Mouse (Mus musculus): ENCODE data around the gene Thra. TPM values are rescaled to one million over a fixed set of nuclear protein-coding genes. Genes with fewer than 3 reads are reported as not detected.

The Thra gene
- polyA plus RNA-seq, 1 experiment = 128 TPM

DNA sequence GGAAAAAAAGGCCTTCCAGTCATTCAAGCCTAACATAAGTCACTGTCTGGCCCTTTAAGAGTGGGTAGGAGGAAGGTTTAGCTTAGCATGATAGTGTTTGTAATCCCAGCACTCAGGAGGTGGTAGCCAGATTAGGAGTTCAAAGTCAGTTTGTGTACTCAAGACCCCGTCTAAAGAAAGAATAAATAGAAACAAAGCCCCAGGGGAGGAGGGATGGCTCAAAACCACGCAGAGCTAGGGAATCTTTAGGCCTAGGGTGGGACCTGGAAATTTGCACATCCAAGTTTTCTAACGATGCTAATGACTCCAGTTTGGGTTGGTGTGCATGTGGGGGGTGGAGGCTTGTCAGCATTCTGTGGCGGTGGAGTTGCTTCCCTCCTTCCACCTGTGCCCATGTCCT, 51.6 kb downstream of the Thra start:
- no peaks in the 10 kb centered on the region; the same call in 1 of the 2 replicates for H3K4me1 ChIP-seq (ENCODE audit: control insufficient read depth, insufficient read depth, insufficient read length, low read length)
- H3K36me3 ChIP-seq (ENCODE audit: control insufficient read depth, insufficient read depth, low read length) = no peaks in the 10 kb centered on the region
- H3K4me3 ChIP-seq (ENCODE audit: low read depth, low read length) = no peak overlapping the region
- no peak overlapping the region for H3K27ac ChIP-seq (ENCODE audit: insufficient read depth, low read depth, low read length)
- WGBS = 45% methylated on average over 4 of the region's 4 CpGs
- TF ChIP-seq CTCF (IDR thresholded peaks at IDR 0.05; ENCODE audit: extremely low read depth, insufficient read length, insufficient replicate concordance, low read depth, low read length) = no peak
- TF ChIP-seq POLR2A (IDR thresholded peaks at IDR 0.05; ENCODE audit: low read depth, low read length) = no peak
- no peaks in the 10 kb centered on the region for H3K27me3 ChIP-seq (ENCODE audit: control insufficient read depth, insufficient read depth, low read length)

DNA sequence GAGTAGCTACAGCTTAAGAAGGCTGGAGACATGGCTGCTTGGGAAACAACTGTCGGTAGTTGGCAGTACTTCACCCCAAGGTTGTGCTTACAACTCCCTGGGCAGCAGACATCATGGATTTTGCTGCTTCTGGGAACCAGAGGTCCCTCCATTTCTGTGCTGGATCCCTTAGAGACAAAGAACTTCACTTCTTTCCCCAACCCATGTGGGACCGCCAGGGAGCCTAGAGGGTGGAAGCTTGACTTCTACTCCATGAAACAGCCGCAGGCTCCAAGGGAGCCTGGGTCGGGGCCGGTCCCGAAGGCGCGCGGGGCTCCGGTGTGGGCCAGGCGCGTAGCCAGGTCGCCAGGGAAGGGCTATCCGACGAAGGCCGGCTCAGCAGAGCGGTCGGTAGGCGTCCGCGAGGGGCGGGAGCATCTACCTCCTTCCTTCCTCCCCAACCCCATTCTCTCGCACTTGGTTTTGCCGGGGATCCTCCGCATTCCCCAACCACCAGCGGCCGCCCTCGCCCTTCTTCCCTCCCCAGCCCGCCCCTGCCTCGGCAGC, 54.1 kb downstream of the Thra start:
- H3K27me3 ChIP-seq (ENCODE audit: control insufficient read depth, insufficient read depth, low read length) = no peaks in the 10 kb centered on the region
- H3K4me1 ChIP-seq (ENCODE audit: control insufficient read depth, insufficient read depth, insufficient read length, low read length) = peaks cover 8% of the 10 kb centered on the region
- TF ChIP-seq CTCF (IDR thresholded peaks at IDR 0.05; ENCODE audit: extremely low read depth, insufficient read length, insufficient replicate concordance, low read depth, low read length) (peak; percentile 32; the same call in 1 of the 2 replicates), POLR2A (IDR thresholded peaks at IDR 0.05; ENCODE audit: low read depth, low read length) (no peak)
- peak overlapping the region; percentile 99 for H3K27ac ChIP-seq (ENCODE audit: insufficient read depth, low read depth, low read length)
- peaks cover 10% of the 10 kb centered on the region for H3K36me3 ChIP-seq (ENCODE audit: control insufficient read depth, insufficient read depth, low read length)
- under 1% methylated on average over 29 of the region's 30 CpGs for WGBS
- peak overlapping the region; percentile 73 for H3K4me3 ChIP-seq (ENCODE audit: low read depth, low read length)

DNA sequence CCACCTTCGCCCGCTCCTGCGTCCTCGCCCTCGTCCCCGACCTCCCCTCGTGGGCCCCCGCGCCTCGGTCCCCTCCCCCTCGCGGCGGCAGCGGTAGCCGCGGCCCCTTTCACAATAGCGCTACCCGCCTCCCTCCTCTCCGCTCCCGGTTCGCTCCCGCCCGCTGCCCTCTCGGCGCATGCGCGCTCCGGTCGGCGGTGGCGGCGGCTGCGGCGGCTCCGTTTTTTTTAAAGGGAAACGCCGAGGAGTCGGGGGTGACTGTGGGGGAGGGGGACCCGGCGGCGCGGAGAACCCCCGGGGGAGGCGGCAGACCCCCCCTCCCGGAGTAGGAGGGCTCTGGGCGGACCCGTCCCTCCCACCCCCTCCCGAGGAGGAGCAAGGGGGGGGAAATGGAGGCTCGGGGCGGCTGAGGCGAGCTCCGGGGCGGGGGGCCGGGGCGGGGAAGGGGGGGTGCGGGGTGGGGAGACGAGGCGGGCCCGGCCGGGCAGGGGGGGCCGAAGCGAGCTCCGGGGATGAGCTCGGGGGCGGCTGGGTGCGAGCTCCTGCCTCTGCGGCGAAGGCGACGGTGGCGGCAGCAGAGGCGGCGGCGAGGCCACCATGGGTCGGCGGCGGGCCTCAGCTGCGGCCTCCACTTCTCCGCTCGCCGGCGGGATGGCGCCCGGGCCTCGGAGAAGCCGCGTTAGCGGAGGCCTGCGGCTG, 54.7 kb downstream of the Thra start, which contains the start of gene Msl1:
Gene Msl1, plus strand, starts transcription at position 502 of the 699 bp plus-strand sequence.
- no peaks in the 10 kb centered on the region for H3K27me3 ChIP-seq (ENCODE audit: control insufficient read depth, insufficient read depth, low read length)
- WGBS = under 1% methylated on average over 74 of the region's 89 CpGs
- peak; percentile 63 for TF ChIP-seq POLR2A (IDR thresholded peaks at IDR 0.05; ENCODE audit: low read depth, low read length)
- TF ChIP-seq CTCF (IDR thresholded peaks at IDR 0.05; ENCODE audit: extremely low read depth, insufficient read length, insufficient replicate concordance, low read depth, low read length) = no peak
- H3K4me1 ChIP-seq (ENCODE audit: control insufficient read depth, insufficient read depth, insufficient read length, low read length) = peaks cover 8% of the 10 kb centered on the region
- H3K27ac ChIP-seq (ENCODE audit: insufficient read depth, low read depth, low read length) = peak within 1 kb of the TSS; percentile 99
- peaks cover 15% of the 10 kb centered on the region for H3K36me3 ChIP-seq (ENCODE audit: control insufficient read depth, insufficient read depth, low read length)
- H3K4me3 ChIP-seq (ENCODE audit: low read depth, low read length) = peak within 1 kb of the TSS; percentile 73

DNA sequence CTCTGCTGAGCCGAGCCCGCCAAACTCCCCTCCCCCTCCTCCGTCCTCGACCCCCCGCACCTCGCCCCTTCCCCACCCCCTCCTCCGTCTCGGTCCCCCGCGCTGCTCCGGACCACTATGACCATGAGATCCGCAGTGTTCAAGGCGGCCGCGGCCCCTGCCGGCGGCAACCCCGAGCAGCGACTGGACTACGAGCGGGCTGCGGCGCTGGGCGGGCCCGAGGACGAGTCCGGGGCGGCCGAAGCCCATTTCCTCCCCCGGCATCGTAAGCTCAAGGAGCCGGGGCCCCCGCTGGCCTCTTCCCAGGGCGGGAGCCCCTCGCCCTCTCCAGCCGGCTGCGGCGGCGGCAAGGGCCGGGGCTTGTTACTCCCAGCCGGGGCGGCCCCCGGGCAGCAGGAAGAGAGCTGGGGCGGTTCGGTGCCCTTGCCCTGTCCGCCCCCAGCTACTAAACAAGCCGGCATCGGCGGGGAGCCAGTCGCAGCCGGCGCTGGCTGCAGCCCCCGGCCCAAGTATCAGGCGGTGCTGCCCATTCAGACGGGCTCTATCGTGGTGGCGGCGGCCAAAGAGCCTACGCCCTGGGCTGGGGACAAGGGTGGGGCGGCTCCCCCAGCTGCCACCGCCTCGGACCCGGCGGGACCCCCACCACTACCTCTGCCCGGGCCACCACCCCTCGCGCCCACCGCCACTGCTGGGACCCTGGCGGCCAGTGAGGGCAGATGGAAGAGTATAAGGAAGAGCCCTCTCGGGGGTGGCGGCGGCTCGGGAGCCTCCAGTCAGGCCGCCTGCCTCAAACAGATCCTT, 55.5 kb downstream of the Thra start:
- no peaks in the 10 kb centered on the region for H3K27me3 ChIP-seq (ENCODE audit: control insufficient read depth, insufficient read depth, low read length)
- H3K4me3 ChIP-seq (ENCODE audit: low read depth, low read length) = peak overlapping the region; percentile 73
- peaks cover 20% of the 10 kb centered on the region for H3K36me3 ChIP-seq (ENCODE audit: control insufficient read depth, insufficient read depth, low read length)
- WGBS = 1% methylated on average over 73 of the region's 74 CpGs
- TF ChIP-seq CTCF (IDR thresholded peaks at IDR 0.05; ENCODE audit: extremely low read depth, insufficient read length, insufficient replicate concordance, low read depth, low read length) = no peak
- no peak for TF ChIP-seq POLR2A (IDR thresholded peaks at IDR 0.05; ENCODE audit: low read depth, low read length)
- peak overlapping the region; percentile 94 for H3K27ac ChIP-seq (ENCODE audit: insufficient read depth, low read depth, low read length)
- H3K4me1 ChIP-seq (ENCODE audit: control insufficient read depth, insufficient read depth, insufficient read length, low read length) = peaks cover 8% of the 10 kb centered on the region

DNA sequence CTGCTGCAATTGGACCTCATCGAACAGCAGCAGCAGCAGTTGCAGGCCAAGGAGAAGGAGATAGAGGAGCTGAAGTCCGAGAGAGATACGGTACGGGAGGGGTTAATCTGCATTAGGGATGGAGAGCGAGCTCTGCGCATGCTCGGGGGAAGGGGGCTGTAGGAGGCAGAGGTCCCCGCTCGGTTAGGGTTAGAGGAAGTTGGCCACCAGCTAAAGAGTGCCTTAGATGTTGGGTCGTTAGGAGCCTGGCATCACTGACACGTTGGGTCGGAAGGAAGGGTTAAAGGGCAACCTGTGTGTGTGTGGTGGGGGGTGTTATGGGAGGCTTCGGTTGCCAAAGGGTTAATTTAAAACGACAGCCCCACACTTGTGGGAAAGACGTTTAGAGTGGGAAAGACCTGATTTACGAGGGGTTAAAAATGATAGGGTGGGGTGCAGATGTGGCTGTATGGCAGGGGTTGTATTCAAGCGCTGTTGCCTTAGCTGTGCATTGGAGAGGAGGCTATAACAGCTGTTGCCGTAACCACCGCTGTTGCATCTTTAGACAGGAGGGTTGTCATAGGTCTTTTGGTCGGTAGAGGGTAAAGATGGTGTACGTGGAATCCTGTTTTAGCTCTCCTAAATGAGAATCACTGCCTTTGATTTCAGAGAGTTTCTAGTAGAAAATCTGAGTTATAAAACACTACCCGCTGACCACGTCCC, 56.2 kb downstream of the Thra start:
- 1% methylated on average over 23 of the region's 23 CpGs for WGBS

DNA sequence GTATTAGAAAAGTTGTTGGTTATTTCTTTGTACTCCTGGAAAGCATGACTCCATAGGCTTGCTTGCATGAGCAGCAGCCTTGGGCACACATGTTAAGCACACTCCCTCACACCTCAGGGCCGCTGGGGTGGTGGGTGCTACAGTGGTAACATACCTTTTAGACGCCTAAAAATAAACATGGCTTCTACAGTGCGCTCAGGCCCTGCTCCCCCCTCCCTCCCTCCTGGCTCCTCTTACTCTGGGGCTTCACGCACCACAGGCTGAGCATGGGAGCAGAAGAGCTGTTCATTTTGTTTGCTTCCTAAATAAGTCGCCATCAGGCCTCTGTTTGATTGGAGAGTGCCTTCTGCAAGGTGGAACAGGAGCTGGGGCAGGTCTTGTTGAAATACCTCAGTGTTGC, 56.9 kb downstream of the Thra start:
- H3K4me3 ChIP-seq (ENCODE audit: low read depth, low read length) = peak overlapping the region; percentile 58
- peaks cover 8% of the 10 kb centered on the region for H3K4me1 ChIP-seq (ENCODE audit: control insufficient read depth, insufficient read depth, insufficient read length, low read length)
- WGBS = 5% methylated on average over 5 of the region's 5 CpGs
- no peaks in the 10 kb centered on the region for H3K27me3 ChIP-seq (ENCODE audit: control insufficient read depth, insufficient read depth, low read length)
- no peak overlapping the region; the same call in 1 of the 2 replicates for H3K27ac ChIP-seq (ENCODE audit: insufficient read depth, low read depth, low read length)
- TF ChIP-seq CTCF (IDR thresholded peaks at IDR 0.05; ENCODE audit: extremely low read depth, insufficient read length, insufficient replicate concordance, low read depth, low read length) = no peak
- TF ChIP-seq POLR2A (IDR thresholded peaks at IDR 0.05; ENCODE audit: low read depth, low read length) = no peak
- H3K36me3 ChIP-seq (ENCODE audit: control insufficient read depth, insufficient read depth, low read length) = peaks cover 28% of the 10 kb centered on the region

More for the DNA sequence above, 56.2 kb downstream of the Thra start:
- Histone ChIP-seq H3K4me1 (ENCODE audit: control insufficient read depth, insufficient read depth, insufficient read length, low read length) (peaks cover 8% of the 10 kb centered on the region), H3K36me3 (ENCODE audit: control insufficient read depth, insufficient read depth, low read length) (peaks cover 24% of the 10 kb centered on the region), H3K4me3 (ENCODE audit: low read depth, low read length) (peak overlapping the region; percentile 73), H3K27ac (ENCODE audit: insufficient read depth, low read depth, low read length) (peak overlapping the region; percentile 94), H3K27me3 (ENCODE audit: control insufficient read depth, insufficient read depth, low read length) (no peaks in the 10 kb centered on the region)
- TF ChIP-seq POLR2A (IDR thresholded peaks at IDR 0.05; ENCODE audit: low read depth, low read length) (no peak; the same call in 1 of the 2 replicates), CTCF (IDR thresholded peaks at IDR 0.05; ENCODE audit: extremely low read depth, insufficient read length, insufficient replicate concordance, low read depth, low read length) (no peak)

Data from small intestine, adult 2 months (tissue).